Mouse (Mus musculus) liver, embryonic 15.5 days (tissue): ENCODE measurements around the gene Sstr3. TPM values are rescaled to one million over a fixed set of nuclear protein-coding genes. Genes with fewer than 3 reads are reported as not detected.

Source experiments
- ATAC-seq: fragments of 200-750 bp; cut with Nextera tagmentation; 2 replicates; pipeline ENCODE4 v1.8.0; 2017; ENCODE audit warnings: moderate number of reproducible peaks, mild to moderate bottlenecking, moderate library complexity; ENCODE audit not compliant: insufficient read depth
- H3K27ac ChIP-seq: fragments of 300-500 bp; sonication (generic); replicated peaks from 2 replicates; pipeline ENCODE4 v1.5.1; 2015; ENCODE audit warnings: mild to moderate bottlenecking, inconsistent platforms
- H3K27me3 ChIP-seq: fragments of 300-500 bp; sonication (generic); 2 replicates; pipeline ENCODE4 v1.6.1; 2015; ENCODE audit warnings: mild to moderate bottlenecking, inconsistent platforms
- H3K36me3 ChIP-seq: fragments of 300-500 bp; sonication (generic); replicated peaks from 2 replicates; pipeline ENCODE4 v1.6.1; 2015; ENCODE audit warnings: moderate library complexity, mild to moderate bottlenecking, inconsistent platforms
- H3K4me1 ChIP-seq: fragments of 300-500 bp; sonication (generic); replicated peaks from 2 replicates; pipeline ENCODE4 v1.6.1; 2015; ENCODE audit warnings: inconsistent platforms
- H3K4me2 ChIP-seq: fragments of 300-500 bp; sonication (generic); 2 replicates; pipeline ENCODE4 v1.6.1; 2015; ENCODE audit warnings: moderate library complexity, mild to moderate bottlenecking, inconsistent platforms
- H3K4me3 ChIP-seq: fragments of 300-500 bp; sonication (generic); replicated peaks from 2 replicates; pipeline ENCODE4 v1.5.1; 2015; ENCODE audit warnings: mild to moderate bottlenecking, inconsistent platforms
- H3K9ac ChIP-seq: fragments of 300-500 bp; sonication (generic); 2 replicates; pipeline ENCODE4 v1.6.1; 2015; ENCODE audit warnings: moderate library complexity, mild to moderate bottlenecking, inconsistent platforms
- H3K9me3 ChIP-seq: fragments of 300-500 bp; sonication (generic); replicated peaks from 2 replicates; pipeline ENCODE4 v1.6.1; 2016; ENCODE audit warnings: inconsistent platforms
- WGBS: fragments of 180-500 bp; shearing (Covaris S2); methylation state at CpG from one replicate; pipeline ENCODE4 v1.1.7; 2015; ENCODE audit warnings: mixed read lengths; ENCODE audit not compliant: insufficient replicate concordance; 5-methylcytosine and 5-hydroxymethylcytosine counted together
- polyA plus RNA-seq: library from polyadenylated mRNA; unstranded; fragments of >200 nt; fragmentation: Nextera tagmentation; extraction: Ambion mirVana; gene quantifications from 2 replicates; pipeline ENCODE4 v1.2.1, GENCODE M21; 2015

Sstr3 gene
- polyA plus RNA-seq, 1 experiment from 2014 or later: not detected

- no peaks in the 10 kb centered on the region for H3K36me3 ChIP-seq
- WGBS: 64% methylated on average over 10 of the region's 10 CpGs
- no peak overlapping the region for H3K9ac ChIP-seq
- no peaks in the 10 kb centered on the region for H3K27me3 ChIP-seq
- H3K4me2 ChIP-seq: no peak overlapping the region
- no peak overlapping the region for H3K27ac ChIP-seq
- ATAC-seq: no peak
- no peaks in the 10 kb centered on the region for H3K9me3 ChIP-seq
- peaks cover 2% of the 10 kb centered on the region; the same call in 1 of the 2 replicates for H3K4me1 ChIP-seq
- no peak overlapping the region for H3K4me3 ChIP-seq
These were observed 51.0 kb downstream of the Sstr3 start for GRCm38 (mm10) chr15:78493401-78494010.

GRCm38 (mm10) chr15:78491301-78491700 lies 53.2 kb downstream of the Sstr3 start:
- no peaks in the 10 kb centered on the region; the same call in 1 of the 2 replicates for H3K27me3 ChIP-seq
- no peak overlapping the region for H3K4me3 ChIP-seq
- no peaks in the 10 kb centered on the region for H3K9me3 ChIP-seq
- no peak overlapping the region for H3K4me2 ChIP-seq
- peaks cover 2% of the 10 kb centered on the region; the same call in 1 of the 2 replicates for H3K4me1 ChIP-seq
- no peaks in the 10 kb centered on the region for H3K36me3 ChIP-seq
- no peak overlapping the region for H3K9ac ChIP-seq
- WGBS: 48% methylated on average over 3 of the region's 3 CpGs
- no peak for ATAC-seq
- no peak overlapping the region for H3K27ac ChIP-seq

GRCm38 (mm10) chr15:78489906-78490305 lies 54.6 kb downstream of the Sstr3 start:
- H3K27ac ChIP-seq: no peak overlapping the region
- 59% methylated on average over 8 of the region's 8 CpGs for WGBS
- no peak for ATAC-seq
- H3K9me3 ChIP-seq: no peaks in the 10 kb centered on the region
- peaks cover 2% of the 10 kb centered on the region; the same call in 1 of the 2 replicates for H3K4me1 ChIP-seq
- H3K36me3 ChIP-seq: no peaks in the 10 kb centered on the region
- H3K9ac ChIP-seq: no peak overlapping the region
- H3K4me3 ChIP-seq: no peak overlapping the region
- no peaks in the 10 kb centered on the region; the same call in 1 of the 2 replicates for H3K27me3 ChIP-seq
- no peak overlapping the region for H3K4me2 ChIP-seq

- no peak overlapping the region for H3K4me3 ChIP-seq
- H3K4me1 ChIP-seq: peaks cover 2% of the 10 kb centered on the region; the same call in 1 of the 2 replicates
- H3K27me3 ChIP-seq: no peaks in the 10 kb centered on the region; the same call in 1 of the 2 replicates
- WGBS: 71% methylated on average over 3 of the region's 3 CpGs
- H3K9ac ChIP-seq: no peak overlapping the region
- no peaks in the 10 kb centered on the region for H3K9me3 ChIP-seq
- H3K4me2 ChIP-seq: no peak overlapping the region
- H3K27ac ChIP-seq: no peak overlapping the region
- no peaks in the 10 kb centered on the region for H3K36me3 ChIP-seq
- no peak for ATAC-seq
These were observed 55.2 kb downstream of the Sstr3 start for GRCm38 (mm10) chr15:78489248-78489647.

GRCm38 (mm10) chr15:78487066-78487465 lies 57.4 kb downstream of the Sstr3 start:
- no peak for ATAC-seq
- Histone ChIP-seq H3K4me2 (no peak overlapping the region), H3K9me3 (no peaks in the 10 kb centered on the region), H3K9ac (no peak overlapping the region), H3K27ac (no peak overlapping the region), H3K36me3 (no peaks in the 10 kb centered on the region), H3K27me3 (no peaks in the 10 kb centered on the region; the same call in 1 of the 2 replicates), H3K4me3 (no peak overlapping the region), H3K4me1 (no peaks in the 10 kb centered on the region; the same call in 1 of the 2 replicates)
- WGBS: 35% methylated on average over 4 of the region's 4 CpGs

Other genes with a start within 250 kb of the Sstr3 start
- 1.4 and 1.5 TPM in 2 replicates for gene Csf2rb2, start 239.0 kb downstream of the Sstr3 start, polyA plus RNA-seq
- 7.2 and 7.4 TPM in 2 replicates for gene Csf2rb, start 218.9 kb downstream of the Sstr3 start, polyA plus RNA-seq
- gene Tex33, start 148.8 kb downstream of the Sstr3 start, polyA plus RNA-seq: not detected in 2 replicates
- gene Tst, start 138.8 kb downstream of the Sstr3 start, polyA plus RNA-seq: 200 and 245 TPM in 2 replicates
- gene Mpst, start 138.3 kb downstream of the Sstr3 start, polyA plus RNA-seq: 5.6 and 5.8 TPM in 2 replicates
- 4.5 and 4.6 TPM in 2 replicates for gene Kctd17, start 116.1 kb downstream of the Sstr3 start, polyA plus RNA-seq
- 22.0 and 29.2 TPM in 2 replicates for gene Tmprss6, start 76.1 kb downstream of the Sstr3 start, polyA plus RNA-seq
- gene Il2rb, start 49.4 kb downstream of the Sstr3 start, polyA plus RNA-seq: 0.58 and 1.1 TPM in 2 replicates
- gene C1qtnf6, start 13.3 kb downstream of the Sstr3 start, polyA plus RNA-seq: 3.8 and 4.4 TPM in 2 replicates
- gene Rac2, start 28.1 kb upstream of the Sstr3 start, polyA plus RNA-seq: 123 and 130 TPM in 2 replicates
- 13.5 and 14.7 TPM in 2 replicates for gene Cyth4, start 52.4 kb upstream of the Sstr3 start, polyA plus RNA-seq
- not detected in 2 replicates for gene Elfn2, start 174.1 kb upstream of the Sstr3 start, polyA plus RNA-seq
- 4.6 and 5.2 TPM in 2 replicates for gene Mfng, start 228.8 kb upstream of the Sstr3 start, polyA plus RNA-seq